Mouse (Mus musculus): ENCODE results near the gene Cd300e.

Cd300e gene

GRCm38 (mm10) chr11:115062077-115062476 is at the start of gene Cd300e:
TSS of gene Cd300e (minus strand) at chr11:115062177.
- DNase-seq (ENCODE audit: extremely low spot score) = no peak

DNA sequence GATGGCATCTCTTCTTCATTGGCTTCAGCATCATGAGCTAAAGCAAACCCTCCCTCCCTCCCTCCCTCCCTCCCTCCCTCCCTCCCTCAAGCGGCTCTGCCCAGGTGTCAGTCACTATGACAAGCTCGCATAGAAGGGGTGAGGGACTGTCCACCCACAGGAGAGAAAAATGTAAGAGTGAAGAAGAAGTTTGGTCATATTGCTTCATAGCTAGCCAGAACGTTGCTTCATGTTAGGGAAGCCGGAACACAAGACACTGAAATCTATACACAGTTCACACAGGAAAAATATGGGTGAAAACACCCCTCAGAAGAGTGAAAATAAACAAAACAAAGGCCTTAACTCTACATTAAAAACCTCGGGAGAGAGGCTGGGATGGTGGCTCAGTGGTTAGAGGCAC is 48.3 kb upstream of the Cd300e start:
- no peak for DNase-seq (ENCODE audit: extremely low spot score)

DNA sequence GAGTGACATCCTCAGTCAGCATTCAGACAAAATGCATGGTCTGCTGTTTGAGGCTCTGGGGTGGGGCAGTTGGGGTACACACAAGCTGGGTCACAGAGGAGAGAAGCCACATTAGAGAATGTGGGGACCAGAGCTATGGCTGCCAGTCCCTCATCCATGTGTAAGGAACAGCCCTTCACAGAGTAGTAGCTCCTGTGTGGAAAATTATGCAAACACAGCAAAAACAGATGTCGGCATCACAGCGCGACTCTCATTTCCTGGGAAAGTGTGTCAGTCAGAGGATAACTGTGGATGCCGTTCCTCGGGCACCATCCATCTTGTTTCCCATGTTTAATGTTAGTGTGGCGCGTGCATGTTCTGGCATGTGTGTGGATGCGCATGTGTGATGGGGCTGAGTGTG is 46.2 kb upstream of the Cd300e start:
- DNase-seq (ENCODE audit: extremely low spot score) = no peak

GRCm38 (mm10) chr11:115107403-115107916 is 45.5 kb upstream of the Cd300e start:
- no peak for DNase-seq (ENCODE audit: extremely low spot score)

DNA sequence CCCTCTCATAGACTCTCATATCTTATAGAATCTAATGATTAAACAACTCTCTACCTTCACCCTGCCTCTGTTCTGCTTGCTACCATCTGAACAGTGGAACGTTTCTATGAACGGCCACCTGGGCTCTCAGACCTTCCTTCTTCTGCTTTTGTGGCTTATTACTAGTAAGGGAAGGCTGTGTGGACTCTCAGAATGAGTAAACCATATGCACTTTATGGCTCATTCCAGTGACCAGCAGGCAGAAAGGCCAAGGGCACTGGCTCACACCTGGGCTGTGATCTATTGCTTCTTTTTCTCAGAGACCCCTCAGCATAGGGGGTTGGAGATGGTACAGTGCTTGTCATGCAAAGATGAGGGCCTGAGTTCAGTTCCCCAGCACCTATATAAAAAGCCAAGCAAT is 44.7 kb upstream of the Cd300e start:
- no peak for DNase-seq (ENCODE audit: extremely low spot score)

DNA sequence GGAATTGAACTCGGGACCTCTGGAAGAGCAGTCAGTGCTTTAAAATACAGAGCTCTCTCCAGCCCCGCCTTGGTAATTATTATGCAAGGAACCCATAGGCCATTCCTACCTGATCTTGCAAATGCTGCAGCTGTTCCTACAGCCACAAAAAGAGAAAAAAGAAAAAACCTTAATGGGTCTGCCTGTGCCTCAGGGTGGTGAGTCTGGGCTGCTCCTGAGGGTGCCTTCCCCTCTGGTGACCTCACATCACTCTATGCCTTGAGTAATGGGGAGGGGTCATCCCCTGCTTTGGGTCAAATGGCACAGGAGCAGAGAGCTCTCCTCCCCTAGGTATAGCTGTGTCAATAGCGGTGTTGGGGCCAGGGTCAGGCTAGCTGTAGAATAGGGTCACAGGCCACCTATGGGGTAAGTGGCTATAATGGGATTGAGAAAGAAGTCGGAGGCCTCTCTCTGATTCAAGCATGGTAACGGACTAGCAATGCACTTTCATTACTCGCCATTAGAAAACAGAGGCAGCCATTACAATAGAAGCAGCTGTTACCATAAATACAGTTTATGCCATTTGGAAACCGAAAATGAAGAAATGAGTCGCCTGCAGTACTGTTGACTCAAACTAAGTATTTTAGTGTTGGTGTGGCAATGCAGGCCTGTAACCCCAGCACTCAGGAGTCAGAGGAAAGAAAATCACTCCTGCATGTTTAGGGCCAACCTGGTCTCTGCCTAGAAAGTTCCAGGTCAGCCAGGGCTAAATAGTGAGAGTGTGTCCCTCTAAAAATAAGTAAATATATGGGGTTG is 43.0 kb upstream of the Cd300e start:
- DNase-seq (ENCODE audit: extremely low spot score) = no peak

- peak; percentile 20 for DNase-seq (ENCODE audit: extremely low spot score)
These were observed 41.8 kb upstream of the Cd300e start for GRCm38 (mm10) chr11:115103470-115104413.

DNA sequence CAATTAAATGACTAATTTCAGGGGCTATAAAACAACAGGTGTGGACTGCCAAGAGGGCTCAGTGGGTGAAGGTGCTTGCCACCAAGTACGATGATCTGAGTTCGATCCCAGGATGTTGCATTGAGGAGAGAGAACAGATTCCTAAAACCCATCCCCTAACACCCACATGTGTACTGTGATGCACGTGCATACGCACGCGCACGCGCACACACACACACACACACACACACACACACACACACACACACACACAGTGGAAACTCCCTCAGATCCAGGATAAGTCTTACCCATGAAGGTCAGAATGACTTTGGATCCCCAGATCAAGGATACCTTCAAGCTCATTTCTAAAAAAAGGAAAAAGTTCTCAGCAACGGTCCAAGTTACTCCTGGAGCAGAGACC is 40.1 kb upstream of the Cd300e start:
- no peak for DNase-seq (ENCODE audit: extremely low spot score)

- no peak for DNase-seq (ENCODE audit: extremely low spot score)
These were observed 39.7 kb upstream of the Cd300e start for GRCm38 (mm10) chr11:115101615-115102051.

GRCm38 (mm10) chr11:115100741-115101140 is 38.8 kb upstream of the Cd300e start:
- DNase-seq (ENCODE audit: extremely low spot score) = no peak

GRCm38 (mm10) chr11:115100032-115100621 is 38.1 kb upstream of the Cd300e start:
- DNase-seq (ENCODE audit: extremely low spot score) = no peak

GRCm38 (mm10) chr11:115099241-115099840 is 37.4 kb upstream of the Cd300e start:
- DNase-seq (ENCODE audit: extremely low spot score) = peak; percentile 58

DNA sequence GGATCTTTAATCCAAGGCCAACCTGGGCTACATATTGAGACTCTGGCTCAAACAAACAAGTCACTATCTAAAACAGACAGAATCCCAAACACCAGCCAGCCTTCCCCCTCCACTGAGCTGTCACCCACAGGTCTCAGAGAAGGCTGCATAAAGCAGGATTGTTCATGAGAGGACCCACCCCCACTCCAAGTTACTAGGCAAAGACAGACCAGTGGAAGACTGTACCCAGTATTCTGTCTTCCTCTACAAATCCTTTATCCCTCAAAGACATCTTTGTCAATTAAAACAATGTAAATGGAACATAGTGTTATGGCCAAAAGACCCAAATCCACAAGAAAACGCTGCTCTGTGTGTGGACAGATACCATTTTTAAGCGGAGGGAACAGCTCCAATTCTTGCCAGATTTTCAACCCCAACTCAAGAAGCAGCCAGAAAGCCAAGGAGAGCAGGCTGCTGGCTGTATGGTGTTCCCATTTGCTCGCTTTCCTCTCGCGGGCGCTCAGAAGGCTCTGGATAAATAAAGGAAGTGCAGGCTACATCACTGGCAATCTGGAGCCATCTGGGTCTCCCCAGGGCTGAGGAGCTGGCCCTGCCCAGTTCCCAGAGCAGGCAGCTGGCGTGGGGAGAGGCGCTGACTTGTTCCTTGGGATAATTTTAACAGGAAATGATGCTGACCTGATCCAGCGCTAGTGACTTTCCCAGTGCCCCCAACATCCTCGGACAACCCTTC is 36.4 kb upstream of the Cd300e start:
- no peak for DNase-seq (ENCODE audit: extremely low spot score)

GRCm38 (mm10) chr11:115092140-115092539 is 30.2 kb upstream of the Cd300e start:
- no peak for DNase-seq (ENCODE audit: extremely low spot score)

DNA sequence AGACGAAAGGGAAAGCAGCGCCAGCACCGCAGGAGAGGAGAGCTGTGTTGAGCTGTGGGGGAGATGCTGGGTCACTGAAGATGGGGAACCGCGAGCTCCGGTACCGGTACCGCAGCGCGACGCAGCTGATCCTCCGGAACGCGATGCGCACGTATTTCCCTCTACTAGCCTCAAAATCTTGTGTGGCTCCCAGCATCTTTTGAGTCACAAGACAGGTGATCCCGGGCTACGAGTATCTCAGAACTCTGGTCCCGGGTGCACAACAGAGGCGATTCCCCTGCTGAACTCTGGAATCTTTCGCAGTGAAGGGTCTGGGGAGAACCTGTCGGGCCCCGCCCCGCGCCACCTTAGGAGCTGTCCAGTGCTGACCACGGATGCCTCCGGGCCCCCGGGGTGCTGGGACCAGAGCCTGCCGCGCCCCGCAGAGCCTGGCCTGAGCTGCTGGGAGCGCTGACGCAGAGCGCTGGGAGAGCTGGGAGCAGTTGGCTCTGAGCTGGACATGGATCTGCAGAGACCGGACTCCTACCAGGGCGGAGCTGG is 29.5 kb upstream of the Cd300e start, which contains the start of gene Rab37:
TSS of gene Rab37 (plus strand) at position 70 of the 540 bp plus-strand sequence.
- DNase-seq (ENCODE audit: extremely low spot score) = peak; percentile 63

DNA sequence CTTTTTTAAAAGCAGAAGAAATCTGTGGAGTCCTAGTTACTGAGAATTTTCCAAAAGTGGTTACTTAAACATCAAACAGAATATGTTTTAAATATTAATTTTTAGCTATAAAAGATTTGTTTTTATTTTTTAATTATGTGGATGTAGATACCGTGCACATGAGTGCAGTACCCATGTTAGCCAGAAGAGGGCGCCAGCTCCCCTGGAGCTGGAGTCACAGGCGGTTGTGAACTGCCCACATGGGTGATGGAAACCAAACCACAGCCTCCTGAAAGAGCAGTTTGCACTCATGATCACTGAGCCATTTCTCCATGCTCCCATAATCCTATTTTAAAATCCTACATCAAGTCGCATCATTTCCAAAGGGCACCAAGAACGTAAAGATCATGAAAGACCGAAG is 27.9 kb upstream of the Cd300e start:
- DNase-seq (ENCODE audit: extremely low spot score) = no peak

- no peak for DNase-seq (ENCODE audit: extremely low spot score)
These were observed 24.2 kb upstream of the Cd300e start for GRCm38 (mm10) chr11:115086213-115086612.

GRCm38 (mm10) chr11:115085064-115085463 is 23.1 kb upstream of the Cd300e start:
- no peak for DNase-seq (ENCODE audit: extremely low spot score)

- no peak for DNase-seq (ENCODE audit: extremely low spot score)
These were observed 22.6 kb upstream of the Cd300e start for GRCm38 (mm10) chr11:115084595-115084994.

- DNase-seq (ENCODE audit: extremely low spot score) = peak; percentile 76
These were observed 21.6 kb upstream of the Cd300e start for GRCm38 (mm10) chr11:115083376-115084139.

All from embryo, embryonic 9.5 days (tissue).